Mouse (Mus musculus): ENCODE results near the gene Tctex1d1. TPM values are rescaled to one million over a fixed set of nuclear protein-coding genes. Genes with fewer than 3 reads are reported as not detected.
A peak's percentile ranks its signal among the peaks of the same experiment; 100 is the strongest.

Tctex1d1 gene
- polyA plus RNA-seq, 1 experiment from 2014 or later: 4.5 TPM

DNA sequence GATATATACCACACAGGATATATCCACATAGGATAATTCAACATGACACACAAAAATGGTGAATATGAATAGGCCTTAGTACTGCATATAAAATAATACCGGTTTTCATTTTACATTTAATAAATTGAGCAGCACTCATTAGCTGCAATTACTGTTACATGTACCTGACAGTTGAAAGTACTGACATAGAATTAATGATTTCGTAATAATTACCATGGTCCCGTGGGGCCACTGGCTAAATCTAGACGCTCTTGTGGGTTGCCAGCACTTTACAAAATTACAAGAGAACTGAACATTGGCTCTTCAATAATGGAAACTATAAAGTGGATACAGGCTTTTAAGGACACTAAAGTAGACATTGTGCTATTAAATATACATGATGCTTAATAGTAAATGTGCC lies 26.3 kb downstream of the Tctex1d1 start:
- DNase-seq (ENCODE audit: low spot score) (no peak), ATAC-seq (ENCODE audit: low FRiP score) (no peak)
- WGBS: 66% methylated on average over 4 of the region's 4 CpGs
- H3K27me3 ChIP-seq (ENCODE audit: control insufficient read depth, insufficient read depth, low read length): no peaks in the 10 kb centered on the region
- H3K4me3 ChIP-seq (replicated peaks; ENCODE audit: low read length): no peak overlapping the region
- H3K9me3 ChIP-seq (ENCODE audit: control insufficient read depth, low read length): no peaks in the 10 kb centered on the region
- H3K4me2 ChIP-seq (replicated peaks): no peak overlapping the region
- no peak overlapping the region; the same call in 1 of the 2 replicates for H3K27ac ChIP-seq
- H3K9ac ChIP-seq: no peak overlapping the region
- peaks cover 5% of the 10 kb centered on the region; the same call in 1 of the 2 replicates for H3K4me1 ChIP-seq (replicated peaks; ENCODE audit: control insufficient read depth, insufficient read depth, low read length)
- H3K36me3 ChIP-seq (replicated peaks; ENCODE audit: control insufficient read depth, insufficient read depth): no peaks in the 10 kb centered on the region

DNA sequence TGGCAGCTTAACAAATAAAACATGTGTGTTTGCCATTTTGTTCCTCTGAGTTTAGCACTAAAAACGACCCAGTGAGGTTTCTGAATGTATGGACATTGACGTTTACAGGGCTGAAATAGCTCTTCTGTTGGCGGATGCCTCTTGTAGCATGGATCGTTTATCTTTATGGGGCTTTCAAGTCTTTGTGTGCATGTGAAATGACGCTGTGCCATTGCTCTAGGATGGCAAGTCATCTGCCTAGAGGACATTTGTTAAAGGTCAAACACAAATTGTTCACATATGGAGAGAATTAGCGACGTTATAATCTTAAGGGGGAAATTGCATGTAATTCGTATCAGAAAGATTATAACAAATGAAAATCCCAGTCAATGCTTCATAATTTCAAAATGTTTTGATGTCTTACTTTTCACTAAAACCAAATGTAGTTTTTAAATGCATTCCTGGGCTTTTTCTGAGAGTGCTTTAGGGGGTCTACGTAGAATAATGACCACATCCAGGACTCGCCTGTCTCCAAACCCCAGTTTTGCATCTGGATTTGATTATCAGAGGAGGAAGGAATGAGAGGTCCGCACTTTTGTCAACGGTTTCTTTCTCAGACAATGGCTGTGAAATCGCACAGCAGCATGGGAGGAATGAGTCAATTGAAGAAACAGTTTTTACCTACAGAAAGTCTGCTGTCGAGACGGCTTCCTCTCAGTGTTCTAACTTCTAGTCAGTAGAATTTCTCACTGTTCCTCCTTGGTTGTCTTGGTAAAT lies 27.0 kb downstream of the Tctex1d1 start:
- no peak overlapping the region; the same call in none of the 2 replicates for H3K27ac ChIP-seq
- ATAC-seq (ENCODE audit: low FRiP score) (no peak), DNase-seq (ENCODE audit: low spot score) (peak; percentile 33)
- H3K4me2 ChIP-seq (replicated peaks): no peak overlapping the region
- H3K9ac ChIP-seq: no peak overlapping the region
- no peaks in the 10 kb centered on the region for H3K36me3 ChIP-seq (replicated peaks; ENCODE audit: control insufficient read depth, insufficient read depth)
- WGBS: 56% methylated on average over 15 of the region's 15 CpGs
- no peaks in the 10 kb centered on the region for H3K9me3 ChIP-seq (ENCODE audit: control insufficient read depth, low read length)
- peaks cover 5% of the 10 kb centered on the region; the same call in 1 of the 2 replicates for H3K4me1 ChIP-seq (replicated peaks; ENCODE audit: control insufficient read depth, insufficient read depth, low read length)
- H3K27me3 ChIP-seq (ENCODE audit: control insufficient read depth, insufficient read depth, low read length): no peaks in the 10 kb centered on the region
- H3K4me3 ChIP-seq (replicated peaks; ENCODE audit: low read length): no peak overlapping the region

DNA sequence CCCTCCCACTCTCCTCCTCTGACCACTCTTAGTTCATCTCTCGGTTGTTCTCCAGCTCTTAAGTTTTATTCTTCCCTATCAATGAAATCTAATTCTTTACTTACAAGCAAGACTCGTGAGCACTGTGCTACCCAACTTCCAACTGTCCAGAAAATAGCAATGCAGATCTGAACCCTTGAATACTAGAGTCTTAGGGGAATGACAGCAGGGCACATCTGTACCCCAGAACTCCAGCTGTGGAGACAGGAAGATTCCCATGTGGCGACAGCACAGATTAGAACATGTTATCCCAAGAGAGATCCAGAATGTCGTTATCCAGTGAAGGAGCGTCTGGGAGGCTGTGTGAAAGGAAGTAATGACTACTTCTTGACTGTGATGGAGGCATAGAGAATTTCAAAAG lies 27.9 kb downstream of the Tctex1d1 start:
- 67% methylated on average over 5 of the region's 5 CpGs for WGBS

DNA sequence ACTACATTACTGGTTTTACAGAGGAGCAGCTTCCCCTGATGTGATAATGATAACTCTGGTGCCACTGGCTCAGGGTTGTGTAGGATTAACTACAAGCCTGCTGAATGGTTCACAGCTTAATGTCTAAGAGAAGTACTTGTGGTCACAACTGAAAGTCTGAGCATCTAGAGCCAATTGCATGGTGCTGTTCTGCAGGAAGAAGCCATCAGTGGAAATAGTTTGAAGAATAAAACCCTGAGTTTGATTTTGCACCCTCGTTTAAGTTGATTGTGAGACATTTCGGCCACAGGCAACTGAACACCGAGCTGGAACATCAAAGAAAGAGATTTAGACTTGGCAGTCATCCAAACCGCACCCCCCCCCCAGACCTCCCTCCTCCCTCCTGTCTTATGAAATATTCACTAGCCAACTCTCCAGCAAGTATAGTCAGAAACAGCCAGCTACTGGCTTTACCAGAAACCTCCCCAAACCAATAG lies 28.6 kb downstream of the Tctex1d1 start:
- Histone ChIP-seq H3K4me2 (replicated peaks) (no peak overlapping the region), H3K4me1 (replicated peaks; ENCODE audit: control insufficient read depth, insufficient read depth, low read length) (peaks cover 5% of the 10 kb centered on the region; the same call in 1 of the 2 replicates), H3K27me3 (ENCODE audit: control insufficient read depth, insufficient read depth, low read length) (no peaks in the 10 kb centered on the region), H3K27ac (no peak overlapping the region), H3K4me3 (replicated peaks; ENCODE audit: low read length) (no peak overlapping the region), H3K9ac (no peak overlapping the region), H3K9me3 (ENCODE audit: control insufficient read depth, low read length) (no peaks in the 10 kb centered on the region), H3K36me3 (replicated peaks; ENCODE audit: control insufficient read depth, insufficient read depth) (no peaks in the 10 kb centered on the region)
- DNase-seq (ENCODE audit: low spot score): peak; percentile 58
- WGBS: 28% methylated on average over 4 of the region's 4 CpGs
- ATAC-seq (ENCODE audit: low FRiP score): peak; percentile 64; the same call in 1 of the 2 replicates

More for the DNA sequence above, 27.9 kb downstream of the Tctex1d1 start:
- H3K4me3 ChIP-seq (replicated peaks; ENCODE audit: low read length): no peak overlapping the region
- ATAC-seq (ENCODE audit: low FRiP score): no peak
- no peak overlapping the region for H3K4me2 ChIP-seq (replicated peaks)
- H3K36me3 ChIP-seq (replicated peaks; ENCODE audit: control insufficient read depth, insufficient read depth): no peaks in the 10 kb centered on the region
- H3K9me3 ChIP-seq (ENCODE audit: control insufficient read depth, low read length): no peaks in the 10 kb centered on the region
- H3K27ac ChIP-seq: no peak overlapping the region; the same call in 1 of the 2 replicates
- H3K27me3 ChIP-seq (ENCODE audit: control insufficient read depth, insufficient read depth, low read length): no peaks in the 10 kb centered on the region
- H3K4me1 ChIP-seq (replicated peaks; ENCODE audit: control insufficient read depth, insufficient read depth, low read length): peaks cover 5% of the 10 kb centered on the region; the same call in 1 of the 2 replicates
- no peak for DNase-seq (ENCODE audit: low spot score)
- H3K9ac ChIP-seq: no peak overlapping the region

DNA sequence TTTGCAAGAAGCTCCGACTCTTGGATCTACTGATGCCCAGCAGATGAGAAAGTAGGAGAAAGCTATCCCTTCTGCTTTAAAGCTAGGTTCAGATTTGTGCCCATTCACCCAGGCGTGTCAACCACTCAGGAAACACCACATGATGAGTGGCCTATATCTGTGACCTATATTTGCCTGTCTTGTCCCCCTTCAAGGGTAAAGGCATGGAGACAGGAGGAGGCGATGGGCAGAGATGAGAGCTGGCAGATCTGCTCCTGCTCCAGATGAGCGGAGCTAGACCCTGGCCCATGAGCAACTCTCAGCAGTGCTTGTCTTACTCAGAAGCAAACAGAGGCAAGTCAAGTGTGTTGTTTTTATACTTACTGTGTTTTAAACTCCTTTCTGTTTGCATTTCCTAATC lies 32.3 kb downstream of the Tctex1d1 start:
- ATAC-seq (ENCODE audit: low FRiP score) (no peak), DNase-seq (ENCODE audit: low spot score) (no peak)
- Histone ChIP-seq H3K4me2 (replicated peaks) (no peak overlapping the region), H3K9me3 (ENCODE audit: control insufficient read depth, low read length) (no peaks in the 10 kb centered on the region), H3K27ac (no peak overlapping the region), H3K9ac (no peak overlapping the region), H3K4me1 (replicated peaks; ENCODE audit: control insufficient read depth, insufficient read depth, low read length) (peaks cover 11% of the 10 kb centered on the region; the same call in 1 of the 2 replicates), H3K36me3 (replicated peaks; ENCODE audit: control insufficient read depth, insufficient read depth) (no peaks in the 10 kb centered on the region), H3K27me3 (ENCODE audit: control insufficient read depth, insufficient read depth, low read length) (no peaks in the 10 kb centered on the region), H3K4me3 (replicated peaks; ENCODE audit: low read length) (no peak overlapping the region)
- WGBS: 94% methylated on average over 4 of the region's 4 CpGs

DNA sequence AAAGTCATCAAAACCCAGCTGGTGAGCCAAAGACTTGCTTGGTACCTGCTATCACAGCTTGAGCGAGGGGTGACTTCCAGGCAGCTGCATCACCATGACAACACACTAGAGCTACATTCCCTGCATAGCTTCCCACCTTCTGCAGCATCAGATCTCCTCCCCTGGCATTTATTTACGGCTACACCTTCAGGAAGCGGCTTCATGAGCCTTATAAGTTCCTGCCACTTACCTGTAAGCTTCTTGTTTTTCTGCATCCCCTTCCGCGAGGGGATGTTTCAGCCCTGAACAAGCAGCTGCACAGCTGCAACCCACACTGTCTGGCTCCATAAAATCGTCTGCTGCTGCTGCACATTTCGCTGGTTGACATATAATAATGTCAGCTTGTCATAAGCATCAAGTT lies 33.4 kb downstream of the Tctex1d1 start:
- no peaks in the 10 kb centered on the region for H3K36me3 ChIP-seq (replicated peaks; ENCODE audit: control insufficient read depth, insufficient read depth)
- H3K9me3 ChIP-seq (ENCODE audit: control insufficient read depth, low read length): no peaks in the 10 kb centered on the region
- ATAC-seq (ENCODE audit: low FRiP score): peak; percentile 72
- DNase-seq (ENCODE audit: low spot score): peak; percentile 51
- peak overlapping the region; percentile 24 for H3K4me2 ChIP-seq (replicated peaks)
- no peaks in the 10 kb centered on the region for H3K27me3 ChIP-seq (ENCODE audit: control insufficient read depth, insufficient read depth, low read length)
- peaks cover 7% of the 10 kb centered on the region; the same call in 1 of the 2 replicates for H3K4me1 ChIP-seq (replicated peaks; ENCODE audit: control insufficient read depth, insufficient read depth, low read length)
- peak overlapping the region; percentile 16; the same call in 1 of the 2 replicates for H3K27ac ChIP-seq
- no peak overlapping the region for H3K9ac ChIP-seq
- H3K4me3 ChIP-seq (replicated peaks; ENCODE audit: low read length): no peak overlapping the region
- 36% methylated on average over 7 of the region's 7 CpGs for WGBS

DNA sequence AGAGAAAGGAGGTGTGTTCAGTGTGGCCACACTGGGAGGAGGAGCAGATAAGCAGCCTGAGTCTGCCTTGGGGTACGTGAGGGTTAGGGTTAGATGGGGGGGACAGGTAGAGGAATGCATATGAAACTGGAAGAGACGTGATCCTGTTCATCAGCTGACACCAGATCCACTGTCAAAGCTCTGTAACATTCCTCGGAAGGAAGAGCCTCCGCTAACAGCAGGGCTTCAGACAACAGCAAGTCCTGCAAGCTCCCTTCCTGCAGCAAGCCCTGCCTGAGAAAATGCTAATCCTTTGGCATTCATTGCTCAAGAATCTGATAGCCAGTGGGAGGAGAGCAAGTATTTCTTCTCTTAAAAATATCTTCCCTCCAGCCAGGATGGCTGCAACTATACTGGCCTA lies 35.1 kb downstream of the Tctex1d1 start:
- no peak for ATAC-seq (ENCODE audit: low FRiP score)
- Histone ChIP-seq H3K4me3 (replicated peaks; ENCODE audit: low read length) (no peak overlapping the region), H3K27ac (no peak overlapping the region), H3K9me3 (ENCODE audit: control insufficient read depth, low read length) (no peaks in the 10 kb centered on the region), H3K4me1 (replicated peaks; ENCODE audit: control insufficient read depth, insufficient read depth, low read length) (peaks cover 6% of the 10 kb centered on the region; the same call in 1 of the 2 replicates), H3K36me3 (replicated peaks; ENCODE audit: control insufficient read depth, insufficient read depth) (no peaks in the 10 kb centered on the region), H3K9ac (0 out of 2 replicates have a peak overlapping the region, but pooled peaks have one; percentile 31), H3K27me3 (ENCODE audit: control insufficient read depth, insufficient read depth, low read length) (no peaks in the 10 kb centered on the region), H3K4me2 (replicated peaks) (0 out of 2 replicates have a peak overlapping the region, but pooled peaks have one; percentile 4)
- WGBS: 8% methylated on average over 4 of the region's 4 CpGs
- no peak for DNase-seq (ENCODE audit: low spot score)

DNA sequence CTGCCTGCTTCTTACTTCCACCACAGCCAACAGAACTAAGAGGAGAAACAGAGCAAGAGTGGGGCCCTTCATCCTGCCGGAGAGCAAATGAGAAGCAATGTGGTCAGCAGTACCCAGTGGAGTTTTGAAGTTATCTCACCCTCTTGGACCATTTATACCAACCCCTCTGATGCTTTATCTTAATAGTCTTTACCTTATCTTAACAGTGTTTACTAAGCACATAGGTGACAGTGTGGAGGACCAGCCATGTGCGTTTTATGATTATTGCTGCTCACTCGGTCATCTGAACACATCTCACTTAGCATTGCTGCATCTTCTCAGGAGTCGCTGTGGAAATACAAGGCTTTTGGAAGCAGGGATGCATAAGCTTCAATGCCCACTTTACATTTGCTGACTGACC lies 48.2 kb downstream of the Tctex1d1 start, which contains the start of gene Insl5:
TSS of gene Insl5 (minus strand) at position 222 of the 400 bp plus-strand sequence.
- WGBS: 91% methylated on average over 4 of the region's 4 CpGs
- no peaks in the 10 kb centered on the region for H3K4me1 ChIP-seq (replicated peaks; ENCODE audit: control insufficient read depth, insufficient read depth, low read length)
- no peak within 1 kb of the TSS for H3K4me2 ChIP-seq (replicated peaks)

DNA sequence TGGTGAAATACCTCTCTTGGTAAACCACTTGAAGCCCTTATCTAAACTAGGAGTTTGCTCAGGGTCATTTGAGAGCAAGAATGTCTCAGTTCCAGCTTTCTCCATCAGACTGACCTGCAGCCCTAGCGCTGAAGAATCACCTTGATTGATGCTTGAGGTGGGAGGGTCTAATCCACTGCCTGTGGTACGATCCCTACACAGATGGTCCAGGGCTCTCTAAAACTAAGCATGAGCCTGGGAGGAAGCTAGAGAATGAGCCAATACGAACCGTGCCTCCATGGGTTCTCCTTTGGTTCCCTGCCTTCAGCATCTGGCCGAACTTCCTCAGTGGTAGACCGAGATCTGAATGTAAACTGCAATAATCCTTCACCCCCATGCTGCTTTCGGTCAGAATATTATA lies 49.3 kb downstream of the Tctex1d1 start:
- no peak overlapping the region for H3K9ac ChIP-seq
- H3K9me3 ChIP-seq (ENCODE audit: control insufficient read depth, low read length): no peaks in the 10 kb centered on the region
- H3K36me3 ChIP-seq (replicated peaks; ENCODE audit: control insufficient read depth, insufficient read depth): no peaks in the 10 kb centered on the region
- ATAC-seq (ENCODE audit: low FRiP score) (no peak), DNase-seq (ENCODE audit: low spot score) (no peak)
- 89% methylated on average over 7 of the region's 7 CpGs for WGBS
- H3K4me2 ChIP-seq (replicated peaks): no peak overlapping the region
- no peaks in the 10 kb centered on the region for H3K27me3 ChIP-seq (ENCODE audit: control insufficient read depth, insufficient read depth, low read length)
- no peak overlapping the region for H3K4me3 ChIP-seq (replicated peaks; ENCODE audit: low read length)
- H3K4me1 ChIP-seq (replicated peaks; ENCODE audit: control insufficient read depth, insufficient read depth, low read length): no peaks in the 10 kb centered on the region
- no peak overlapping the region for H3K27ac ChIP-seq

More for the DNA sequence above, 48.2 kb downstream of the Tctex1d1 start, which contains the start of gene Insl5:
- no peak within 1 kb of the TSS for H3K9ac ChIP-seq
- no peaks in the 10 kb centered on the region for H3K9me3 ChIP-seq (ENCODE audit: control insufficient read depth, low read length)
- H3K4me3 ChIP-seq (replicated peaks; ENCODE audit: low read length): no peak within 1 kb of the TSS
- ATAC-seq (ENCODE audit: low FRiP score): no peak
- no peak within 1 kb of the TSS for H3K27ac ChIP-seq
- no peak for DNase-seq (ENCODE audit: low spot score)
- H3K36me3 ChIP-seq (replicated peaks; ENCODE audit: control insufficient read depth, insufficient read depth): no peaks in the 10 kb centered on the region
- H3K27me3 ChIP-seq (ENCODE audit: control insufficient read depth, insufficient read depth, low read length): no peaks in the 10 kb centered on the region

Measured in hindbrain, embryonic 14.5 days (tissue).